Mouse (Mus musculus): ENCODE results near the gene Adgrv1.

Adgrv1 gene

DNA sequence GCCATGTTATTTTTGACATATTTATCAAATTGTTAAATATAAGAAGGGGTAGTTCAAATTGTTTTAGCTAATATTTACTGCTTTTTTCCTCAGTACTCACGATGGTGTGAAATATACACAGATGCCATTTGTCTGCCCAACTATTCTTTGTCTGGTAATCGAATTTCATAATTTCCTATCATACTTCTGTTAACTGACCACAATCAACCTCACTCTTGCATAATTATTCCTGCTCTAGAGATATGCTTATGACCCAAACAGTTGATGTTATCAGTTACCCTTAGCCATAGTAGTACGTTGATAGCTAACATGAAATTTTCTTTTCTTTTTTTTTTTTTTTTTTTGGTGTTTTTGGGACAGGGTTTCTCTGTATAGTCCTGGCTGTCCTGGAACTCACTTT lies 393.5 kb downstream of the Adgrv1 start:
- no peak for DNase-seq (ENCODE audit: low spot score)

DNA sequence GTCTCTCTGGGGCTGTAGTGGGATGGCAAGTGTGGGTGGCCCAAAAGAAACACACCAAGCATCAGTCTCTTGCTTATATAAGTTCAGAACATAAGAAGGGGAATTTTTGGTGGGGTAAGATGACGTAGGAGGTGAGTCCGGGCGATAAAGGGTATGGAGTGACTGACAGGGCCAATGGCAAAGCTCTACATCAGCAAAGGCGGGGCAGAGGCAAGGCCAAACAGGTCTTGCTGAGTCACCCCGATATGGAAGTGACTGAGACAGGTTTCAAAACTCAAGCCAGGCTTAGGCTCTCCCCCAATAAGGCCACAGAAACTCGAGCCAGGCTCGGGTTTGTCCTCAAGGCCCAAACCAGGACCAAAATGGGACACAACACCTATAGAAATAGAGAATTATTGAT lies 394.1 kb downstream of the Adgrv1 start:
- DNase-seq (ENCODE audit: low spot score) = no peak

DNA sequence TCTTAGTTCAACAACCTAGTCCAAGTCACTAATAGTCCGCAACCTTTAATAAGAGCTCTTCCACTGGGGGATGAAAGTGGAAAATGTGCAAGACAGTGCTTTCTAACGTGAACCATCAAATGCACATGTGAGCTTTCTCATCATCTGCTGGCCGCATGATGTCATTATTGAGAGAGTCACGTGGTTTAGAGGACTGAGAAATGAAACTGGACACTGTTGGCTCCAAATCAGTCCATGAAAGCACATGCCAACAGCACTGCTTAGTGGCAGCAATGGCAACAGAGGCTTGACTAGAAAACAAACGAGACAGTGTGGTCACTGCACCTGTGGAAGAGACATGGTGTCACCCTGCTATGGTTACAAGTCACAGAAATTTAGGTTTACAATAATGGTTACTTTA lies 395.0 kb downstream of the Adgrv1 start:
- DNase-seq (ENCODE audit: low spot score) = no peak

DNA sequence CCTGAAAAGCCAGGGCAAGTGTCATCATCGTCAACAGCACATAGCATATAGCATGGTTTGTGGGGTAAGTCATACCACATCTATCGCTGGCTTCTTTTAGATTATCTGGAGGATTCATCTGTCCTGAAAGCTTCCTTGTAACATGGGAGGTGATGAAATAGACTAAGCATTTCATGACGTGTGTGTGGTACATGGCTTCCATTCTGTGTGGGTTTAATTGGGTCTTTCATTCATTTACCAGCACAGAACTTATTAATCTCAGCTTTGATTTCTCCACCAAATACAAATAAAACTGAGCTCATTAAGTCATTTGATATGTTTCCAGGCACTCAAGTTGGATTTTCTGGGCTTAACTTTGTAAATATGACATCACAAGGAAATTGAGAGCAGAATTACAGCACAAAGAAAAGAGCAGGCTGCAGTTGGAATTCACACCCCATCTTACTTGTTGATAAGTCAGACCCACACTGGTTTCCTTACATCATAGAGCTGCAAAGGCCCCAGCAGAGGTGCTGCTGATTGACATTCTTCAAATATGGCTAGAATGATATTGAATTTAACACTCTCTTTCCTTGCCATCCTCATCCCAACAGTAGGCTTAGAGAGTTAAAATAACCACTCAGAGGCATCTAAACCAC lies 396.1 kb downstream of the Adgrv1 start:
- no peak for DNase-seq (ENCODE audit: low spot score)

DNA sequence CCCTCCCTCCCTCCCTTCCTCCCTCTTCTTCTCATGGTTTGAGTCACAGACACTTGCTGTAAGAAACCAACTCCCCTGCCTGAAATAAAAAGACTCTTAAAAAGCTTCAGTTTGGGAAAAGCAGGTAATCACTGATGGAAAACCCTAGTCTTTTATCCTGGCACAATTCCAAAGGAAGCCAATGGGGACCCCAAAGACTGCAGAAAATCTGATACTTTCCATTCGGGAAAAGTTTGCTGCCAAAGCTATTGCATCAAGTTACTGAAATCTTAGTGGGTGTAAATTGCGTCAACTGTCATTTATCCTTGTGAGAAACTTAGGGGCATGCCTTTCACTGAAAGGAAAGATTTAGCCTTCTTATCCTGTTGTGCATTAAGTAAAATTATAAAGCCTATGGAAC lies 398.9 kb downstream of the Adgrv1 start:
- DNase-seq (ENCODE audit: low spot score) = no peak

DNA sequence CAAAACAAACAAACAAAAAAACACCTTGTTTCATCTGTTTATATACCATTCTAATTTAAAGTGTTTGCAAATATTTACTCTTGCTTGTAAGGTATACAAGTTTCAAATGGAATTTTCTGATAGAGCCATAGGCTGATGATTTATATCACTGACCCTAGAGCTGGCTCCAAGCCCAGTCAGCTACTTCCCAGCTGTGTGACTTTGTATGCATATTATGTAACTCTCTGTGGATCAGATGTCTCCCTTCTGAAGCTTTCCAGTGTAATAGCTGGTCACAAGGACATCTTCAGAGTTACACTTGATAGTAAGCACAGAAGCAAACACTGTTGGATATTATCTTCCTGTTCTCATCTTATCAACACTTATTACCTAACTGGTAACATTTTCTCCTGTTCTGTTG lies 400.1 kb downstream of the Adgrv1 start:
- DNase-seq (ENCODE audit: low spot score) = no peak

DNA sequence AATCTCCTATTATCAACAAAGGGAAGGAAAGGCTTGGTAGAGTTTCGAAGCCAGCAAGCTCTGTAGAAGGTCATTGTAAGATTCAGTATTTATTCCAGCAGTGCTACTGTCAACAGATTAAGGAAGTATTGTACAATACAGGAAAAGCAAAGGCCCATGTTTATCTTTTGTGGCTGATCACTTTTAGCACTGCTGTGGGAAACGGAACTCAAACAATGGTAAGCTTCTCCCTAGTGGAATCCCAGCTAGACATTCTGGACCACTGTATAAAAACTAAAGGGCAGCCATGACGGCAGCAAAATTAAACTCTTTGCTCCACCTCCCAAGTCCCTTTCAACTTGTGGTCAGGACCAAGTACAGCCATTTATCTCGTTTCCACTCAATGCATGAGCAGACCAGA lies 402.8 kb downstream of the Adgrv1 start:
- no peak for DNase-seq (ENCODE audit: low spot score)

DNA sequence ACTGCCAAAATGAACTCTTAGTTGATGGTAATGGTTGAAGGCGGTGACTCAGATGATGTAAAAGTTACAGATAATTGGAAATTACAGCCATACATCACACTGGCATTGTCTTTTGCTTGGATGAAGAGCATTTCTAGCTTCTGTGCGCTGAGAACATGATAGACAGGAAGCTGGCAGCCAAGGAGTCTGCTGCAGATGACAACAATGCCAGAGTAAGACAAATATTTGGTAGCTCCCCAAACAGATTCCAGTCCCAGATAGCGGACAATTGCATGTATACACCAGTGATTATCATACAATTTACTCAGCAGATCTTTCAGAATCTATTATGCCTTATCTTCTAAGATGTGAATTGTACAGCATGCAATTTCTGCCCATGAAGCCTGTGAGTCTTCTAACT lies 409.2 kb downstream of the Adgrv1 start:
- DNase-seq (ENCODE audit: low spot score) = no peak

DNA sequence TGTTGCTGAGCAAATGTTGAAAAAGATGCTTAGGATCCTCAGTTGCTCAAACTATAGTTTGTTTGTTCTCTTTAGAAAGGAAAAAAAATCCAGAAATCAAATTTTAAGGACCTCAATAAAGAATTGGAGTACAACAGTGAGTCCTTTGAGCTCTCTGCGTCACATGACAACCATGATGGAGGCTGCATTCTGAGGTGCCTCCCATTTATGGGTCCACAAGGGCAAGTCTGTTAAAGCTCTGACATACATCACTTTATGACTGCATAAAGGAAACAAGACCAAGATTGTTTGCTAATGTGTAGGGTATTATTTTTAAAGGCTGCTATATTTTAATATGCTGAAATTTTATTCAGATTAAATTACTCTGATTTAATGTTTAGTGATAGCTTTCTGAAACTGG lies 410.6 kb downstream of the Adgrv1 start:
- DNase-seq (ENCODE audit: low spot score) = no peak

DNA sequence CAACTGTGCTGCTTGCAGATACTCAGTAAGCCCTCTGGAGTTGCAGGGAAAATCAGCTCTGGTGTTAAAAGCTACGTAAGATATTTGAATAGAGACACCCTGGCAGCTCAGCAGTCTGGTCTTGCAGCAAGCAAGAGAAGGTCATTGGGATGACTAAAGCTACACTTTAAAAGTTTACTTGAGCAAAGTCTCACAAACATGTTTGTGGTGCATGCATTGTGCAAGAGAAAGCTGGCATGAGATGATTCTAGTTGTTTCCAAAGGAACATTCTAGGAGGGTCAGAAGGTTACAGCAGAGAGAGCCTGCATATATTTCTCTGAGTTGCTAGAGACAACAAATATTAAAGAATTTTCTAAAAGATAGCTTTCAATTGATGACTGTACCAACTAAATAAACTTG lies 421.5 kb downstream of the Adgrv1 start:
- no peak for DNase-seq (ENCODE audit: low spot score)

DNA sequence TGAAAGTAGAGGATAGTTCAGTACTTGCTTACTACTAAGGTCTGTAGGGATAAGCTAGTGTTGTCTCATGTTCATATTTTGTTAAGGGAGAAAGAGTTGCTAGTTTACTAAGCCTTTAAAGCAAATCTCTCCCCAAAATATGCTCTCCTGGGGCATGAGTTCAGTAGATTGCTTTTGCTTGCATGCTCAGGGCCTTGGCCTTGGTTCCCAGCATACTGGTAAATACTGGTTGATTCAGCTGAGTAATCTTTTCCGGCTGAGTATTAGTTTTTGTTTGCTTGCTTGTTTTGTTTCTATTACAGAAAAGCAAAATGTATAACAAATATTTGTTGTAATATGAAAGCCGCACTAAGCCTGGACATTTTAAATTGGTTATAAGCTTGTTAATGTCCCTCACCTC lies 422.4 kb downstream of the Adgrv1 start:
- no peak for DNase-seq (ENCODE audit: low spot score)

DNA sequence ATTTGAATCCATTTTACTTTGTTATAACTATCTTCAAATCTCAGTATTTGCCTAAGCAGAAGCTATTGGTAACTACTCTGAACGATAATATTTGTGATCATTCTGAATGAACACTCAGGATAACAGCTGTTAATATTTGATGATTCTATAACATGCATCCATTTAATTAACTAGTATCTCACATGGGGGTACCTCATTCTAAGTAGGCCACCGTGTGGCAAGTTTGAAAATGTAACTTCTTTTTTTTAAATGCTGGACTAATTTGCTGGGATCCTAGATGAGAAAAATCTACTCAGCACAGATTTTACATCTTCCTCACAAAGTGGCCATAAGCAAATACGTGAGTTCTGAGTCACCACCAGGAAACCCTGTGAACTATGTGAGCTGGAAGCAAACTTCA lies 423.1 kb downstream of the Adgrv1 start:
- DNase-seq (ENCODE audit: low spot score) = no peak

DNA sequence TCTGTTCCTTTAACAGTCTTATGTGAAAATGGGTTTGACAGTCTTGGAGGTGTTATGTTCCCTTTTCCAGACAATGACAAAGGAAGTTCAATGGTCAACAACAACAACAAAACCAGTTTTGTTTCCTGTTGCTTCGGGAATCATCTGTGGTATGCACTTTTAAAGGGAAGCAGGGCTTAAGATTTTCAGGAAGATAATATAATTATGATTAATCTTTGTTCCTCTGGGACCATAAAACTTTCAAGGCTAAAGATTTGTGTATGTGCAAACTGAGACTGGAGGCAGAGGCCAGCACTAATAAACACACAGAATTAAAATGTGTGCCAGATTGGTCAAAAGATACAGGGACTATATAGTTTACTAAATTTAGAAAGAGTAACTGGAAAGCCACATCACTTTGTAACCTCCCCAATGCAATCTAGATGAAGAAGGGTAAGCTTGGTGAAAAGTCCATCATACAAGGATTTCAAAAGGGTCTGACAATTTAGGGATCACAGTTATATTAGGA lies 424.8 kb downstream of the Adgrv1 start:
- no peak for DNase-seq (ENCODE audit: low spot score)

DNA sequence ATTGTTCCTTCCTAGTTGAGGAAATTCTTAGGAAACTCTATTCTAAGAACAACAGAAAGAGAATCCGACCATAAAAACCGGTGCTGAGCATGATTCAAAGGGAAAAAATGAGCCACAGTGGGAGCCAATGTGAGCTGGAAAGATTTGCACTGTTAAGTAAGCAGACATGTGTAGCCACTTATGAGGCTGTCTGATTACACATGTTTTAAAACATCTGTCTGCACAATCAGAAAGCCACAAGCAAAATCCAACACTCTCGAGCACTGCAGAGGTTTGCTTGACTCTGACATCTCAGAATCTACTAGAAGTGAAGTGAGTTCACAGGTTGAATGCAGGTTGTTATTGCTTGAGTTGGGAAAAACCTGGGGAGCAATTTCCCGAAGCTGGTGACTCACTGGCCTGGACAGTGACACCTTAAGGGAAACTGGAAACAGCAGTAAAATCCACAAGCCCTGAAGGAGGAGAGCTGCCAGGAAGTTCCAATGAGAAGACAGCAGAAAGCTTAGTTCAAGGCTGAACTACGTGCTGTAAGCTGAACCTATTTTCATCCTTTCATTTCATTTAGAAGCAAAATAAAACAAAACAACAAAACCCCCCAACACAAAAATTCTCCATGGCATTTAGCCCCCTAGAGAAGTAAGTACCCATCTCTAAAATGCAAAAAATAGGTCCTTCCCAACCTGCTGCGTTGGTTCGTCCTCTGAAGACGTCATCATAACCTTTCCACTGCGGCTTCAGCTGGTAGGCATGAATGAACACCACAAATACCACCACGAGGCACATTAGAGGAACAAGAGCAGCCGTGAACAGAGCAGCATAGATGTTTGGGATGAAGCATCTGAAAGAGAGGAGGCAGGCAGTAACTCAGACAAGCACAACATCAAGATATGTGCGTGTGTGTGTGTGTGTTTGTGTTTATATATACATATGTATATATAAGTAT lies 450.7 kb downstream of the Adgrv1 start:
- DNase-seq (ENCODE audit: low spot score) = no peak

DNA sequence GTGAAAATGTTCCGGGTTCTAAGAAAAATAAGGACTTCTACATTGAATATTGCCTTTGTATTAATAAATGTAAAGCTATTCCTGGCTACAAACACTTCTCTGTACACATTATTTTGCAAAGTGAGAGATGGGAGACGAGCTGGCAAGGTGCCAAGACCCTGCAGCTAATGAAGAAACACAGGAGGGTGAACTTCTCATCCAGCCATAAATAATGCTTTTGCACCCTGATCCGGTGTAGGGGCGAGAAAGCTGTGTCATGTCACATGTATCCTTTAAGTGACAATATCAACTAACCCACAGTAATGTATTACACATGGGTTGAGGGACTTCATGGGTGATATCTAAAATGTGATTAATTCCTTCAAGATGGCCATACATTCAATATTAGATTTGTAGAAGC lies 451.5 kb downstream of the Adgrv1 start:
- no peak for DNase-seq (ENCODE audit: low spot score)

DNA sequence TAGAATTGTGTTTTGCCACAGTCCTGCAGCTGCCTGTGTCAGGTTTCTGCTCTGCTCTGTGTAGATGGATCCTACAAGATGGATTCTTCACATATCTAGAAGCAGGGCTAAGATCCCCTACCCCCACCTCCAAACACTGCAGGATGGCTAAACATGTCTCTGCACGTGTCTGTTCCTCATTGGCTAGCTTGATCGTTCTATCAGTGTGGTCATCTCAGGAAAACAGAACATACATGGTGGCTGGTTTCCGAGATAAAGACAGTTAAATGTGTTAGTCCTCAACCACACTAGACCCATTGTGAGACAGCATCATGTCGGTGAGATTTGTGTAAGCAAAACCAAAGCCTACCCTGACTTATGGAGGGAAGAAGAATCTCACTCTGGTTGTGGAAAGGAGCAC lies 456.1 kb downstream of the Adgrv1 start:
- DNase-seq (ENCODE audit: low spot score) = no peak

DNA sequence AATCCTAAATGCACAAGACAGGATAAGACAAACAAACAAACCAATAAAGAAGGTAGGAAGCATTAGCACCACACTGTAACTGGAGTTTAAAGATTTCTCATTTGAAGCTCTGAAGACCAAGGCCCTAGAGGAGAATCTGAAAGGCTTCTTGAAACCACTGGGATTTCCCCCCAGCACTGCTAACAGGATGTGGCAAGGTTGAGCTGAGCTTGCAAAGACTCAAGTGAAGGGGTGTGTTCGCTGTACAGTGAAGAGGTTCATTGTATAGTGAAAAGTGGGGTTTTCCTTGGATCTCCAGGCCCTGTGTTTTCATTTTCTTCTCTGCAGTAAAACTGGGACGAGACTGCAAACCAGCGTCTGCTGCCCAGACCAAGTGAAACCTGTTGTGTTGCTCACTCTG lies 456.9 kb downstream of the Adgrv1 start:
- no peak for DNase-seq (ENCODE audit: low spot score)

DNA sequence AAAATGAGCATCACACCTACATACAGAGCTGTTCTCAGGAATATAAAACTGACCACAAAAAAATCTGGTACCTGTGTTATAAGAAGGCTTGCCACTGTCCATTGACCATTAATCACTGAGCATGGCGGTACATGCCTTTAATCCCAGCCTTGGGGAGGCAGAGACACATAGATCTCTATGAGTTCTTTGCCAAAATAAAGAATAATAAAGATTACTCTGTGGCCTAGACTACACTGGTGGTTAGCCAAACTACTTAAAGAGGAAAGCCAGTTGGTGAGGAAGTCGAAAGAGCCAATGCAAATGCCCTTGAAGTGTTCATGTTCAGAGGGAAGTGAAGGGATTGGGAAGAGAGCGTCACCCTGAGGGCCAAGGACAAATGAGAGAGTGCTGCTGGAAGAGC lies 461.8 kb downstream of the Adgrv1 start:
- no peak for DNase-seq (ENCODE audit: low spot score)

DNA sequence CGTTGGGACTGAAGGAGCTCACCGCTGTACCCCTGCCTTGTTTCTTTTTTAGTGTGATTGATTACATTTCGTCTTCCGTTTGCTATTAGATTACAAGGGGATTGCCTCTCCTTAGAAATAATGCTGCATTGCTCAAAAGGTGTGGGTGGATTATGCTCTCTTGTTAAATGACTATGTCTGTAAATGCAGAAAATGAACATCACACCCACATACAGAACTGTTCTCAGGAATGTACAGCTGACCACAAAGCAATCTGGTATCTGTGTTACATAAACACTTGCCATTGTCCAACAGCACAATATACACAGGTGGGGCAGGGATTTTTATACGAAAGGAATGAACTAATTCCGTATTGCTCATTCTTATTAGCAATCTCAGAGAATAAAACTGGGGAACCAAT lies 465.5 kb downstream of the Adgrv1 start:
- DNase-seq (ENCODE audit: low spot score) = no peak

DNA sequence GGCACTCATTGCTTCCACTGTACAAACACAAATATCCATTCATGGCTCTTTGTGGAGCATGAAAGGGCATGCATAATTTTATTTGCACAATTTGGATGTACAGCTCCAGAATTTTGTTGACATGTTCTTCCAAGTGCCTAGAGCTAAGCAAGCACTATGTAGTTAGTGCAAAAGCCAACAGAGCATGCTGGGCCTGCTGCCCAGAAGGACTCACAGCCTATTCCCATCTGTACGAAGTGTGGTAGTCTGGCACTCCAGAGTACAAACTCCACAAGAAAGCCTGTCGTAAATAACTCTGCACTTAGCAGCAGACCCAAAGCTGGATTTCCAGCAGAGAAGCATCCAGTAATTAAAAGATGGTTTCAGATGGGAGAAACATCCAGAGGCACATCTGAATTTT lies 473.1 kb downstream of the Adgrv1 start:
- no peak for DNase-seq (ENCODE audit: low spot score)

DNA sequence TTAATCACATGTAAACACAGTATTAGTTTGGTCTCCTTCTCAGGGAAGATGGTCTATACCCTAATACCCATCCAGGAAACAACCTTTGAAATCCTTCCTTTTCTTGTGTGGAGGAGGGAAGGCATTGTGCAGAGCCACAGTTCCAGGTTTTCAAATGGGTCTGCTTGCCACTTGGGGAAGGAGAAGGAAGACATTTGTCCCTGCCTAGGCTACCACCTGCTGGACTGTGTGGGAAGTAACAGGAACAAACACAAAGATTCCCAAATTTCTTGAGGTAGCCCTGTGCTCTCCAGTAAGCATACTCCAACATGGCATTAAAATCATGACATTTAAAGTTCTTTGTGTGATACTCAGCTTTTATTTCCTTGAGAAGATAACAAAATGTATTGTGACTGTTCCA lies 477.6 kb downstream of the Adgrv1 start:
- peak; percentile 21 for DNase-seq (ENCODE audit: low spot score)

DNA sequence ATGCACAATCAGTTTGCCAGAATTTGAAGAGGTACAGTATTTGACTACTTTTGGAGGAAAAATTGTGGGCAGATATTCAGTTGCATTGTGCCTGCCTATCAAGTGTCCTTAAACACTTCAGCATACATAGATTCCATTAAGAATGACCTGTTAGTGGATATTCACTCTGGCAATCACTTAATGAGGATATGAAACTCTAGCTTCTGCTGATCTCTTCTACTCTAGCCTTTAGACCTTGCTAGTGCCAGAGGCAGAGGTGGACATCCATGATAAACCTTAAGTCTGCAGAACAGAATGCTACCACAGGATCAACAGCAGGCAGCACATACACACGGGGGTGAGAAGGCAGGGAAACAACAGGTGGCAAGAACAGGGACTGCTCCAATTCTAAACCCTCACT lies 488.5 kb downstream of the Adgrv1 start:
- DNase-seq (ENCODE audit: low spot score) = no peak

DNA sequence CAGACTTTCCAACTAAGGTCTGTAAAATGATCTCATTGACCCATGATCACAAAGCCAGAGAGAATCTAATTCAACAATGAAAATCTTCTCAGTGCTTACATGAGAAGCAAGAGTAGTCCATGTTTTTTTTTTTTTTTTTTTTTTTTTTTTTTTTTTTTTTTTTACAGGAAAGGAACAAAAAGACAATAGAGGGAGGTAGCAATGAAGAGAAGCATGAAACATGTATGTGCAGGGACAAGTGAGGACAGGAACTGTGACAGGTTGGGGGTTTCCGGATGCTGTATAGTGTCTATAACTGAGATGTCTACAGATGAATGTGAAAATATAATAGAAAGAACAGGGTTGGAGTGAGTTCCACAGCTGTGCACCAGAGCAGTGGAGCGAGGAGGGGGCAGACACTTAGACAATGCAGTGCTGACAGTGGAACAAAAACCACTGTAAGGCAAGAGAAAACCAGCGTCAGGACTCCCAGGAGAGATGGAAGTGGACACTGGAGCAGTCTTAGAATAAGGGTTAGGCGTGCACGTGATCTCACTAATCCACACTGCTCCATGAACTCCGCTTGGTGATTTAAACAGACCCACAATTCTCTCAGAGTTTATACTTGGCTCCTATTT lies 490.6 kb downstream of the Adgrv1 start:
- DNase-seq (ENCODE audit: low spot score) = no peak

Measured in left cerebral cortex, adult 11 months (tissue).